Mouse (Mus musculus) cerebellum, adult 11 months (tissue): ENCODE results near the gene Rhot1.
A peak's percentile ranks its signal among the peaks of the same experiment; 100 is the strongest.
"Not testable (repeated sequence)": the region's sequence is repeated elsewhere in the genome, so short reads cannot be mapped to it uniquely, and the experiment has no call there.

Experiments used
- DNase-seq: peaks from one replicate; pipeline ENCODE4 v3.0.0; 2022

Rhot1 gene

DNA sequence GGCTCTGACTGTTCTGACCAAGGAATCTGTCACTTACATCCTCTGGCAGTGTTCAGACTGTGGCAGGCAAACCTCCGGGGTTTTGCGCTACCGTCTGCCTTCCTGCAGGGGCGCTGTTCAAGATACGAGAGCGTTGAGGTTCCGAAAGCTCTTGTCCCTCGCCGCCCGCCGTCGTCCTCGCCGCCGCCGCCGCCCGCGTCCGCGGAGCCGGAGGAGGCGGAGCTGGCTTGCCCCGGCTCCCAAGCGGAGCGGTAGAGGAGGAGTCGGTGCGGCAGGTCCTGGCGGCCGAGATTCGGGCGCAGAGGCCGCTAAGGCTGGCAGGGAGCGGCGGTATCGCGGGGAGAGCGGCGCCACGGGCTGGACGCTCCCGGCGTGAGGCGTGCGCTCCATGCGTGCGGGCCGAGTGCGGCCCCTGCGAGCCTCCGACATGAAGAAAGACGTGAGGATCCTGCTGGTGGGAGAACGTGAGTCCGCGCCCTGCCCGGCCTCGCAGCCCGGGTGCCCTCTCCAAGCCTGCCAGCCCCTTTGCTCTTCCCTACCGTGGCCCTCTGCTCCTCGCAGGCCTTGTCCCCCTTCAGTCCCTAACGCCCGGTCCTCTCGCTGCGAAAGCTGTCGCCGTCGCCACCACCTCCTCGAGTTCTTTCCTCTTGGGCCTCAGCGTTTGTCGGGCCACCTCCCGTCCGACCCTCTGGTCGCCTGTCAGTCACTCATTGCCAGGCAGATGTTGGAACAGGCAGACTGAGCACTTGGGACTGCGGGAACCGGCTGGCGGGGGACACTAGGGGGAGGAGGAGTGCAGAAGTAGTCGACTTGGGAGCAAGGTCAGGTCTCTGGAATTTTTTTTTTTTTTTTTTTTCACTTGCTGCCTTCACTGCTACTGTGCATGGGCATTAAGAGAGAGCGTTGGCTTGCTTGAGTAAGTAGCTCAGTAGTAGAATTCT lies at the start of gene Rhot1:
Gene Rhot1, plus strand, starts transcription at position 160 of the 941 bp plus-strand sequence.
- peak; percentile 95 for DNase-seq

DNA sequence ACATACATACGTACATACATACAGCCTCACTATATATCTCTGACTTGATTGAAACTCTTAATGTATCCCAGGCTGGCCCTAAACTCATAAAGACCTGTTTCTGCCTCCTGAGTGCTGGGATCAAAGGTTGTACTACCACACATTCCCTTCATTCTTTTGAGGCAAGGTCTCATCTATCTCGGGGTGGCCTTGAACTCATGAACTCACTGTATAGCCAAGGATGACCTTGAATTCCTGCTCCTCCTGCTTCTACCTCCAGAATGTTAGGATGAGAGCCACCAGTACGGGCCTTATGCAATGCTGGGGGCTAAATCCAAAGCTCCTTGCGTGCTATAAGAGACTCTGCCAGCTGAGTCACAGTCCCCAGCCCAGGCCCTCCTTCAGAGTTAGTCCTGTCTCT lies 47.8 kb upstream of the Rhot1 start:
- no peak for DNase-seq

GRCm38 (mm10) chr11:80163362-80164116 lies 45.3 kb upstream of the Rhot1 start:
- DNase-seq, result no peak

- DNase-seq, result no peak
Observed at GRCm38 (mm10) chr11:80164224-80164623, 44.6 kb upstream of the Rhot1 start.

- DNase-seq, result no peak
Observed at GRCm38 (mm10) chr11:80168121-80168520, 40.7 kb upstream of the Rhot1 start.

- no peak for DNase-seq
Observed at GRCm38 (mm10) chr11:80168611-80169249, 40.1 kb upstream of the Rhot1 start.

DNA sequence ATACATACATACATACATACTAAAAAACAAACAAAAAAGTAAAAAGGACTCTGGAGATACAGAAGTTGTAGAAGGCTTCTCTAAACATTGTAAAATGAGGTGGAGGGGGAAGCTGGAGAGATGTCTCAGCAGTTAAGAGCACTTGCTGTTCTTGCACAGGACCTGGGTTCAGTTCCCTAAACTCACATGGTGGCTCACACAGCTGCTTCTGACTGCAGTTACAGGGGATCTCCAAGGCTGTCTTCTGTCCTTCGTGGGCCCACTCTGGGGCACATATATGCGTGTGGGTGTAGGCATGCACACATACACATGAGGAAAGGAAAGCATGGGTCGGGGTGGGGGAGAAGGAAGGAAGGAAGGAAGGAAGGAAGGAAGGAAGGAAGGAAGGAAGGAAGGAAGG lies 39.2 kb upstream of the Rhot1 start:
- DNase-seq, result no peak

DNA sequence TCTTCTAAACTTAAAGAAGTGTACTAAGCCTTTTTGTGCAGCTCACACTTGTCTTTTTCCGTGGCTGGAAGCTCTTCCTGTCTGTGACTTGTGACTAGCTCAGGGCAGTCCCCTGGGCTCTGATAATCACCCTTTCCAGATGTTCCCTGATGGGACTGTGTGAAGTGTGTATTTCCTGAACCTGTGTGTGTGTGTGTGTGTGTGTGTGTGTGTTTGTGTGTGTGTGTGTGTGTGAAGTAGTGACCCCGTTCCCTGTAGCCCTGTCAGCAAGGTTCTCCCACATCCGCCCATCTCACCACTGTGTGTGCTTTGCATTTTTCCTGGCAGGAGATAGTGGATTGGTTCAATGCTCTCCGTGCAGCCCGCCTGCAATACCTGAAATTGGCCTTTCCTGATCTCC lies 38.5 kb upstream of the Rhot1 start:
- DNase-seq, result no peak

GRCm38 (mm10) chr11:80171884-80172283 lies 36.9 kb upstream of the Rhot1 start:
- no peak for DNase-seq

GRCm38 (mm10) chr11:80173963-80174670 lies 34.7 kb upstream of the Rhot1 start:
- DNase-seq, result no peak

GRCm38 (mm10) chr11:80176911-80177895 lies 31.6 kb upstream of the Rhot1 start:
- DNase-seq, result no peak

DNA sequence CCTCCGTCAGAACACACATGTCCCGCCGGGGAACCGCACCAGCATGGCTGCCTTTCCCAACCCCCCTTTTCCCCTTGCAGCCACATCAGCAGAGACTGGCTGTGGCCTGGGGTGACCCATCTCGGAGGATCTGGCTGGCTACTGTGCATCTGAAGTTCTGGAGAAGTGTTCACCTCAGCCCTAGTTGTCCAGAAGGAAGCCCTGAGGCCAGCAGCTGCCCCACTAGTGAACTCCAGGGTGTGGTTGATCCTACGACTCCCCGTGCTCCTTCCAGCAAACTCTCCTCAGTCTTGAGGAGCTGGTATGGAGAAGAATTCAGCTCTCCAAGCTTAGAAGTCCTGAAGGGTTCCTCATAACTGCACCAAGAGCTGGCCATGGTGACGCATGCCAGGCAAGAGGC lies 30.5 kb upstream of the Rhot1 start:
- DNase-seq, result no peak

- DNase-seq, result no peak
Observed at GRCm38 (mm10) chr11:80181021-80181749, 27.6 kb upstream of the Rhot1 start.

GRCm38 (mm10) chr11:80183054-80183704 lies 25.6 kb upstream of the Rhot1 start:
- not testable (repeated sequence) for DNase-seq

DNA sequence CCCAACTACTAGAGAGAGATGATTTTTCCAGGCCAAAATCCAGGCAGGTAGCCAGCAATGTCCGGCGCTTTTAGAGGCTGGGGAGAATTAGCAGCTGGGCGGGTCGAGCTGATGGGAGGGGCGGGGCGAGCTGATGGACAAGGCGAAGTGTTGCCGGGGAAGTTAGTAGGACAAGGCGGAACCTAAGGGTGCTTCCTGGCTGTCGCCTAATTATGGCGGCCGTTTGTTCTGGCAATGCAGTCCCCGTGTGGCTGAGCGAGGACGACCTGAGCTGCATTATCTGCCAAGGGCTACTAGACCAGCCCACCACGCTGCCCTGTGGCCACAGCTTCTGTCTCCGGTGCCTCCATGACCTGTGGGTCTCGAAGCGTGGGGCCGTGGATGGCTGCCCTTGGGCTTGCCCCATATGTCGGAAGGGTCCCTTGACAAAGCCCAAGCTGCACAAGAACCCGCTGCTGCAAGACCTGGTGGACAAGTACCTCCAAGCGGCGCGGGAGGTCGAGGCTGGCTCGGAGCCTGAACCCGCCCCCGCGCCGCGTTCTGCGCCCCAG lies 25.0 kb upstream of the Rhot1 start, which contains the start of gene Rnf135:
Gene Rnf135, plus strand, starts transcription at position 147 of the 551 bp plus-strand sequence.
- peak; percentile 84 for DNase-seq

- no peak for DNase-seq
Observed at GRCm38 (mm10) chr11:80184531-80185071, 24.2 kb upstream of the Rhot1 start.

DNA sequence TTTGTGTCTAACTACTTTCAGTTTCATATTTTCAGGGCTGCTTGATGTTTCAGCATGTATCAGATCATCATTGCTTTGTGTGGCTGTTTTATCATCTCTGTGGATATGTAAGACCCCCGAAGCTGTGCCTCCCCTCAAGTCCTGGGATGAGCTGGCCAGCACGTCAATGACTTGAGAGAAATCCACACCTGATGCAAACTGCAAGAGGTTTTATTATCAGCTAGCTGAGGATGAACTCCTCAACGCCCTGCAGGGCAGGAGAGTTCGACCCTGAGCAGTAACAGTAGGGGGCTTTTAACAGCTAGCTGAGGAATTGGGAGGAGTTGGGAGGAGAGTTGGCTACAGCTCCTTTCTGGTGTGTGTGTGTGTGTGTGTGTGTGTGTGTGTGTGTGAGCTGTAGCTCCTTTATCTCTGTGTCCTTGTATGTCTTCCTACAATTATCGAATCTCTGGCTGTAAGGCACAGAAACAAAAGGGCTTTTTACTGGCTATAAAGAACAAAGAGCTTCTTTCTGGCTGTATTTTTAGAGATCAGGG lies 23.3 kb upstream of the Rhot1 start:
- DNase-seq, result not testable (repeated sequence)

DNA sequence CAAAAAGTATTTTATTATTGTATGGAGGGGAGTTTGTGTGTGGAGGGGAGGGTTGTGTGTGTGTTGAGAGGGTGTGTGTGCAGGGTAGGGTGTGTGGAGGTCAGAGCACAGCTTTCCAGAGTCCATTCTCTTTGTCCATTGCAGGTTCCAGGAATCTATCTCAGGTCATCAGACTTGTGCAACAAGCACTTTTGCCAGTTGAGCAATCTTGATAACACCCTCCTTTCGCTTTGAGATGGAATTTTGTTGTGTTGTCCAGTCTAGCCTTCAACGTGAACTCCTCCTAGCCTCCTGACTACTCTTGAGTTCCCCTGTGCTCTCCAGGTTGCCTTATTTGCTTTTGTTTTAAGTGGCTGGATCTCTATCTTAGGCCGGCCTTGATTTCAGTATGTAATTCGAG lies 18.5 kb upstream of the Rhot1 start:
- no peak for DNase-seq

DNA sequence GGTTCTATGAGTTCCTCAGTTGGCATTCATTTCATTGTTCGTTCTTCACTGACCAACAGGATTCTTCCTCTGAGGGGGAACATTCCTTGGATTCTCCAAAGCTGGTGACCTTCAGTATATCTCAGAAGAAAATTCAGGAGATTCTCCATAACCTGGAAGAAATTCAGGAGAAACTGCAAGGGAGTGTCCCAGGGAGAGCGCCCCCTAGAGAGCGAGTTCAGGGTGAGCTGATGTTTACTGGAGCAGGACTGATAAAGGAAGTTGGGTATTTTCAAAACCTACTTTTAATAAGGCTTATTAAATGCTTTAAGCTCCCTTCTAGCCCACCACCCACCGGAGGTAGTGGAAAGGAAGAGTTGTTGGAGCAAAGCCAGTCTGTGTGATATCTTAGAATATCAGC lies 15.0 kb upstream of the Rhot1 start:
- no peak for DNase-seq
